Mouse (Mus musculus) hindbrain, embryonic 10.5 days (tissue): ENCODE data around the gene Necab3. TPM values are rescaled to one million over a fixed set of nuclear protein-coding genes. Genes with fewer than 3 reads are reported as not detected.

Experiments used
- DNase-seq: peaks from one replicate; pipeline ENCODE4 v3.0.0-alpha.2; 2017; ENCODE audit warnings: low spot score
- H3K27ac ChIP-seq: fragments of 300-500 bp; sonication (generic); 2 replicates; pipeline ENCODE4 v1.5.1; 2016; ENCODE audit warnings: mild to moderate bottlenecking, moderate library complexity
- H3K27me3 ChIP-seq: fragments of 300-500 bp; sonication (generic); 2 replicates; pipeline ENCODE4 v1.6.1; 2016; ENCODE audit warnings: mild to moderate bottlenecking; ENCODE audit not compliant: poor library complexity, insufficient read depth, severe bottlenecking
- H3K36me3 ChIP-seq: fragments of 300-500 bp; sonication (generic); 2 replicates; pipeline ENCODE4 v1.6.1; 2016; ENCODE audit warnings: mild to moderate bottlenecking, moderate library complexity
- H3K4me1 ChIP-seq: fragments of 300-500 bp; sonication (generic); replicated peaks from 2 replicates; pipeline ENCODE4 v1.6.1; 2016; ENCODE audit warnings: mild to moderate bottlenecking
- H3K4me3 ChIP-seq: fragments of 300-500 bp; sonication (generic); 2 replicates; pipeline ENCODE4 v1.5.1; 2016; ENCODE audit warnings: mild to moderate bottlenecking, moderate library complexity
- H3K9me3 ChIP-seq: fragments of 300-500 bp; sonication (generic); 2 replicates; pipeline ENCODE4 v1.6.1; 2016; ENCODE audit warnings: mild to moderate bottlenecking, moderate library complexity
- WGBS: fragments of 180-500 bp; shearing (Covaris S2); methylation state at CpG from one replicate; pipeline ENCODE4 v1.1.7; 2016; 5-methylcytosine and 5-hydroxymethylcytosine counted together
- polyA plus RNA-seq: library from polyadenylated mRNA; unstranded; fragments of >200 nt; fragmentation: Nextera tagmentation; extraction: Ambion mirVana; gene quantifications from 2 replicates; pipeline ENCODE4 v1.2.1, GENCODE M21; 2016

Necab3 gene
- polyA plus RNA-seq, 1 experiment from 2014 or later, result 16.0 TPM

DNA sequence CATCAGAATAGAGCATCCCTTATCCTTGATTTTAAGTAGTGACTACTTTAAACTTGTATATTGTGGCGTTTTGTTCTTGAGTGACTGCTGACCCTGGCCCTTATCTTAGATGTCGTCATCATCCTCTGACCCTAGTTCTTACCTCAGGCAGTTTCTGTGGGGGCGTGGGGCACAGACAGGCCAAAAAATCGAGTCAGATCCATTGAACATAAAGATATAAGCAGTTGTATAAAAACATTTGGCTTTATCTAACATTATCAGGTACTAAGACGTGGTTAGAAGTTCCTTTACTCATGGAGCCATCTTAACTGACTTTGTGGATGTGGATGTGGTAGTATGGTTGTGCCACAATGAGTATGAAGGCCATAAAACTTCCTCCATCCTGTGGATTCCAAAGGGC is 36.4 kb downstream of the Necab3 start:
- Histone ChIP-seq H3K27me3 (no peaks in the 10 kb centered on the region), H3K36me3 (peaks cover 98% of the 10 kb centered on the region), H3K9me3 (no peaks in the 10 kb centered on the region), H3K27ac (no peak overlapping the region), H3K4me1 (no peaks in the 10 kb centered on the region), H3K4me3 (no peak overlapping the region)
- DNase-seq, result no peak
- 90% methylated on average over 5 of the region's 5 CpGs for WGBS

DNA sequence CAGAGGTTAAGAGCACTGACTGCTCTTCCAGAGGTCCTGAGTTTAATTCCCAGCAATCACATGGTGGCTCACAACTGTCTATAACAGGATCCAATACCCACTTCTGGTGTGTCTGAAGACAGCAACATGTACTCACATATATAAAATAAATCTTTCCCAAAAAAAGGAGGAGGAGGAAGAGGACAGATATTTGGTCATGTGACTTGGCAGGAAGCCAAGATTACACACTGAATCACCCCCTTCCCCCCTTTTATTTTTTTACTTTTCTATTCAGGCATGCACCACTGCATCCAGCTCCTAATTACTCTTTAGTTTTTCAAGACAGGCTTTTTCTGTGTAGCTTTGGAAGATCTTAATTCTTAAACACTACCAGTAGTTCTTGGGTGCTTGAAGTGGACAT is 37.2 kb downstream of the Necab3 start:
- no peaks in the 10 kb centered on the region for H3K27me3 ChIP-seq
- H3K4me3 ChIP-seq, result no peak overlapping the region
- DNase-seq, result no peak
- peaks cover 98% of the 10 kb centered on the region for H3K36me3 ChIP-seq
- no peak overlapping the region for H3K27ac ChIP-seq
- H3K4me1 ChIP-seq, result no peaks in the 10 kb centered on the region
- no peaks in the 10 kb centered on the region for H3K9me3 ChIP-seq

DNA sequence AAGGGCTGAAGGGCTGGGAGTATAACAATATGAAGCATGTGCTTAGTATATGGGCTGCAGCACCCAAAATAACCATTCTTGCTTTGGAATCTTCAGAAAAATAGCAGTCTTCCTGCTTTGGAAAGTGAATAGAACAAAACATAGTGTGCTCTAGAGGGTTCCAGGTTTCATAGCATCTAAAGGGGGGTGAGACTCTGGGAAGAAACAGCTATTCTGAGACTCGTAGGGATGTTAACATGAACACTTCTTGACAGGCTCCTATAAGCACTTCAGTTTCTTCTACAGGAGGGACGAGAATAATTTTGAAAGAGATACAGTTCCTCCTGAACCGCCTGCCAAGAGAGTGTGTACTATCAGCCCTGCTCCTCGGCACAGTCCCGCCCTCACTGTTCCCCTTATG is 41.3 kb downstream of the Necab3 start:
- WGBS, result 95% methylated on average over 5 of the region's 5 CpGs
- H3K36me3 ChIP-seq, result peaks cover 91% of the 10 kb centered on the region
- no peak overlapping the region for H3K27ac ChIP-seq

GRCm38 (mm10) chr2:154516944-154517343 is 41.7 kb downstream of the Necab3 start:
- WGBS, result 90% methylated on average over 3 of the region's 3 CpGs
- H3K9me3 ChIP-seq, result no peaks in the 10 kb centered on the region
- no peak overlapping the region for H3K4me3 ChIP-seq
- no peaks in the 10 kb centered on the region for H3K4me1 ChIP-seq
- H3K27ac ChIP-seq, result no peak overlapping the region
- peaks cover 91% of the 10 kb centered on the region for H3K36me3 ChIP-seq
- no peak for DNase-seq
- no peaks in the 10 kb centered on the region for H3K27me3 ChIP-seq

More for the DNA sequence above, 41.3 kb downstream of the Necab3 start:
- no peaks in the 10 kb centered on the region for H3K27me3 ChIP-seq
- no peak overlapping the region for H3K4me3 ChIP-seq
- no peaks in the 10 kb centered on the region for H3K4me1 ChIP-seq
- no peak for DNase-seq
- H3K9me3 ChIP-seq, result no peaks in the 10 kb centered on the region

- 90% methylated on average over 3 of the region's 3 CpGs for WGBS
- Histone ChIP-seq H3K4me1 (no peaks in the 10 kb centered on the region), H3K36me3 (peaks cover 90% of the 10 kb centered on the region), H3K4me3 (no peak overlapping the region), H3K27ac (no peak overlapping the region), H3K9me3 (no peaks in the 10 kb centered on the region), H3K27me3 (no peaks in the 10 kb centered on the region)
- no peak for DNase-seq
These were observed 48.5 kb downstream of the Necab3 start for GRCm38 (mm10) chr2:154510141-154510540.

DNA sequence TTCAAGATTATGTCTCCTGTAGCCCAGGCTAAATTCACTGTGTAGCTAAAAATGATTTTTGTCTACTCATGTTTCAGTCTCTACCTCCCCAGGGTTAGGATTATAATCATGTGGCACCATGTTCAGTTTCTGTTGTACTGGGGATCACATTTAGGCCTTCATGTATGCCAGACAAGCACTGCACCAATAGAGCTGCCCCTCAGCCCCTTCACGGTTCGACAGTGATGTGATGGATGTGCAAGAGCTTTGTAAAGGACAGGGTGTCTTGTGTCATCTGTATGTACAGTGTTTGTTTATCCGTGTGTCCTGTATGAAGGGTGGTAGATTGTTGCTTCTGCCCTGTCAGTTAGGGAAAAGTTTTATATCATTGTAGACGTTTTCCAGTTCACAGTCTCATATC is 50.2 kb downstream of the Necab3 start:
- 94% methylated on average over 4 of the region's 4 CpGs for WGBS
- no peak for DNase-seq
- Histone ChIP-seq H3K27ac (no peak overlapping the region), H3K9me3 (no peaks in the 10 kb centered on the region), H3K27me3 (no peaks in the 10 kb centered on the region), H3K4me1 (no peaks in the 10 kb centered on the region), H3K36me3 (peaks cover 98% of the 10 kb centered on the region), H3K4me3 (no peak overlapping the region)

GRCm38 (mm10) chr2:154507566-154508283 is 51.0 kb downstream of the Necab3 start:
- Histone ChIP-seq H3K4me3 (no peak overlapping the region), H3K27me3 (no peaks in the 10 kb centered on the region), H3K27ac (no peak overlapping the region), H3K4me1 (no peaks in the 10 kb centered on the region), H3K36me3 (peaks cover 98% of the 10 kb centered on the region), H3K9me3 (no peaks in the 10 kb centered on the region)
- no peak for DNase-seq
- WGBS, result 82% methylated on average over 9 of the region's 9 CpGs

- Histone ChIP-seq H3K4me3 (no peak overlapping the region), H3K27ac (no peak overlapping the region), H3K36me3 (peaks cover 96% of the 10 kb centered on the region), H3K27me3 (no peaks in the 10 kb centered on the region), H3K9me3 (no peaks in the 10 kb centered on the region), H3K4me1 (no peaks in the 10 kb centered on the region)
- no peak for DNase-seq
- 85% methylated on average over 2 of the region's 2 CpGs for WGBS
These were observed 51.6 kb downstream of the Necab3 start for GRCm38 (mm10) chr2:154507076-154507475.

DNA sequence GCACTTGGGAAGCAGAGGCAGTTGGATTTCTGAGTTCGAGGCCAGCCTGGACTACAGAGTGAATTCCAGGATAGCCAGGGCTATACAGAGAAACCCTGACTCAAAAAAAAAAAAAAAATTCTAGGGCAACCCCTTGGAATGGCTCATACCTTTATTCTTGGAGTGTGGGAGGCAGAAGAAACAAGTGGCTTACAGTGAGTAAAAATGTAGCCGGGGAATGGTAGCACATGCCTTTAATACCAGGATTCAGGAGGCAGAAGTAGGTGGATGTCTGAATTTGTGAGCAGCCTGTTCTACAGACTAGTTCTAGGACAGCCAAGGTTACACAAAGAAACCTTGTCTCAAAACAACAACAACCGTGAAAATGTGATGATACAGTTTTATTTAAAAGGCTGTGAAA is 57.9 kb downstream of the Necab3 start:
- no peak for DNase-seq
- Histone ChIP-seq H3K27ac (no peak overlapping the region), H3K4me3 (no peak overlapping the region), H3K36me3 (peaks cover 61% of the 10 kb centered on the region), H3K9me3 (no peaks in the 10 kb centered on the region), H3K27me3 (no peaks in the 10 kb centered on the region), H3K4me1 (no peaks in the 10 kb centered on the region)
- 92% methylated on average over 3 of the region's 3 CpGs for whole genome bisulfite sequencing

- Histone ChIP-seq H3K27ac (no peak overlapping the region), H3K4me1 (no peaks in the 10 kb centered on the region), H3K27me3 (no peaks in the 10 kb centered on the region), H3K9me3 (no peaks in the 10 kb centered on the region), H3K4me3 (no peak overlapping the region), H3K36me3 (peaks cover 56% of the 10 kb centered on the region)
- WGBS, result 96% methylated on average over 2 of the region's 2 CpGs
- no peak for DNase-seq
These were observed 58.9 kb downstream of the Necab3 start for GRCm38 (mm10) chr2:154499717-154500247.

- 77% methylated on average over 5 of the region's 5 CpGs for WGBS
- Histone ChIP-seq H3K27me3 (no peaks in the 10 kb centered on the region), H3K4me1 (no peaks in the 10 kb centered on the region)
These were observed 60.1 kb downstream of the Necab3 start for GRCm38 (mm10) chr2:154498571-154498970.

DNA sequence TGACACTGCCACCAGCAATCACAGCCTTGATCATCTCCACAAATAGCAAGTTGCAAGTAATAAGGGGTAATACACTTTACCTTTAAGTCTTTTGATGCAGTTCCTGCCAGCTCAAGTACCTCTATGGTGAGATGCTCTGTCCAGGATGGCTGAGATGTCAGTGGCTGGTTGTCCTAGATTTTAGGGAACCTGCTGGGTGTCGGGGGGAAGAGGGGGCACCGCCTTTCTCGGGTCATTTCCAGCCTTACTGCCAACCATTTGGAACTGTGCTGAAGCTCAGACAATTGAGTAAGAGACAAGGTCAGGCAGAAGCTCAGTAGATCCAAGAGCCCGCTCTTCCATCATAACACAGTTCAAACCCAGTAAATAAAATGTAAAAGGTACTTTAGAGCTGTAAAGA is 63.7 kb downstream of the Necab3 start:
- Histone ChIP-seq H3K4me1 (no peaks in the 10 kb centered on the region), H3K9me3 (no peaks in the 10 kb centered on the region), H3K27me3 (no peaks in the 10 kb centered on the region), H3K36me3 (peaks cover 15% of the 10 kb centered on the region), H3K27ac (no peak overlapping the region), H3K4me3 (no peak overlapping the region)
- DNase-seq, result no peak
- WGBS, result 90% methylated on average over 4 of the region's 4 CpGs

More at GRCm38 (mm10) chr2:154498571-154498970, 60.1 kb downstream of the Necab3 start:
- DNase-seq, result no peak
- peaks cover 44% of the 10 kb centered on the region for H3K36me3 ChIP-seq
- H3K27ac ChIP-seq, result no peak overlapping the region
- H3K4me3 ChIP-seq, result no peak overlapping the region
- H3K9me3 ChIP-seq, result no peaks in the 10 kb centered on the region
